Mouse (Mus musculus) mesoderm, embryonic 11.5 days (tissue): Measurements from ENCODE around the gene Olfr1154.

Experiments used
- DNase-seq: peaks from one replicate; pipeline ENCODE4 v3.0.0-alpha.2; 2012; ENCODE audit warnings: low read depth, low spot score

The Olfr1154 gene

DNA sequence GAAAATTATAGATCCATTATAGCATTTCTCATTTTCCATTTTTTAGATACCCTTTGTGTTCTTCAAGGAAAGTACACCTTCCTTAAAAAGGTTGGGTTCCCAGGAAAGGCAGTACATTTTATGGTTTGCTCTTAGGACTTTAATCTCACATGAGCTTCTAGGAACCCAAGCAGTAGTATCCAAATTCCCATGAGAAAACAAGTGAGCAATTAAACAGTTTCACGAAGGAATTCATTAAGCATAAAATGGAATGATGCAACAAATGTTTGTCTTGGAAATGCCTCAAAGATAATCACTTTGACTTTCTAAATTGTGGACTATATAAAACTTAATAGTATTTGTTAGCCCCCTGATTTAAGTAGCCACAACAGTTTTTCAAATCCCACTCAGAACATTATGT is at the start of gene Olfr1154:
Olfr1154 (minus strand) TSS at position 101 of the 400 bp plus-strand sequence.
- no peak for DNase-seq

DNA sequence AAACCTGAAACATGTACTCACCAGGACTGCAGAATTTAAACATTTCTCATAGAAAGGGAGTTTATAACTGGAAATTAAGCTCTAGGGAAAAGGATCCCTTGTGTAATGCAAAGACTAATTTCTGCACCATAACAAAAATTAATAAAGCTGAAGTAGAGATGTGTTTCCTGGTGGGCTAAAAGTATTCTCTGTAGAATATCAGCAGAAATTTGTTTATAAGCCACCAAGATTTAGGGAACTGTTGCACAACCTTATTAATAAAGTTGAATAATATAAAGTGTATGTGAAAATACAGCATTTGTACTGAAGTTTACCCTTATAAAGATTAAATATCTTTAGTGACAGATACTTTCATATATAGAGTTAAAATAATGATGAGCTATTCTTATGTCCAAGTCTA is 48.0 kb upstream of the Olfr1154 start, which contains the start of gene Olfr1156:
Olfr1156 (minus strand) TSS at position 101 of the 400 bp plus-strand sequence.
- no peak for DNase-seq

DNA sequence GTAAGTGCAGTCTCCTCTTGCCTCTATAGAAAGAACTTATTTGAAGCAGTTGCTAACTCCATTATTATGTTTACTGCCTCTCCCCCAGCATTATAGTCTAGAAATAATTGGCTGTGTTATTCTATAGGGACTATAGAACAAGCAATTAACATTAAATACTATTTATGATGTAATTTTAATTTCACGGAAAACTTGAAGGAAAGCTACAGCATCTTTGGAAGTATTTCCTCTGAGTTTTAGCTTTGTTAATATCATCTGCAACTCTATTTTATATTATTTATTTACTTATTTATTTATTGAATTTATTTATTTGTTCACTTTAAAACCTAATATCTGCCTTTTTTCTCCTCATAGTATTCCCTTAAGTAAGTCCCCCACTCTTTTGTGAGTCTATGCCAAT is 40.1 kb upstream of the Olfr1154 start, which contains the start of gene Olfr1155:
Olfr1155 (minus strand) TSS at position 101 of the 400 bp plus-strand sequence.
- DNase-seq: no peak

DNA sequence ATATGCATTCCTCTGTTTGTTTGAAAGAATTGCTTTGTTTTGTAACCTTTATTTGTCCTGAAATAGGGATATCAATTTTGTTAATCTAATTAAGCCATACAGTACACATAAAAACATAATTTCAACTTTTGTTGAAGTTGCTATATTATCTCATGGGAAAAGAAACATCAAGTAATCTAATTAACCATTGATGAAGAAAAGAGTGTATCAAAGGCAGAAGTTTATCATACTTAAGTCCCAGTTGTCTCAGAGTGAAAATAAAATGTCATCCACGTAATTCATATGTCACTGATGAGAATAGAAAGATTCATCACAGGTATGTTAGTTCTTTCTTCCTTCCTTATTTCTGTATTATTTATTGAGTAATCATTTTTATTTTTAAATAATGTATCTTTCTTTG is 10.3 kb downstream of the Olfr1154 start, which contains the start of gene Olfr1153:
Olfr1153 (plus strand) TSS at position 301 of the 400 bp plus-strand sequence.
- no peak for DNase-seq

DNA sequence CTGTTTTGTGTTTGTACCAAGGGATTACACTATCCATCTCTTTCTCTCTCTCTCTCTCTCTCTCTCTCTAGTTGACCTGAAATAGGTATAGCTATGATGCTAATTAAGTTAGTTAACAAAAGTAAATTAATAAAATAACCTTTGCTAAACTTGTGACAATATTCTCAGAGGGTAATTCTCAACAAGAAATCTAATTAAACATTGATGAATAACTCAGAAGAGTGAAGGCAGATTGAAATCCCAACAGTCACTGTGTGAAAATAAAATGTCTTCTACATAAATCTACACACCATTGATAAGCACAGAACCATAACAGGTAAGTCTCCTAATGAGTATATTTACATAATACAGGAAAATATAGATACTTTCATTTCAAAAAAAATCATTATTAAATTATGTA is 38.8 kb downstream of the Olfr1154 start, which contains the start of gene Olfr1152:
Olfr1152 (plus strand) TSS at position 301 of the 400 bp plus-strand sequence.
- DNase-seq: no peak

DNA sequence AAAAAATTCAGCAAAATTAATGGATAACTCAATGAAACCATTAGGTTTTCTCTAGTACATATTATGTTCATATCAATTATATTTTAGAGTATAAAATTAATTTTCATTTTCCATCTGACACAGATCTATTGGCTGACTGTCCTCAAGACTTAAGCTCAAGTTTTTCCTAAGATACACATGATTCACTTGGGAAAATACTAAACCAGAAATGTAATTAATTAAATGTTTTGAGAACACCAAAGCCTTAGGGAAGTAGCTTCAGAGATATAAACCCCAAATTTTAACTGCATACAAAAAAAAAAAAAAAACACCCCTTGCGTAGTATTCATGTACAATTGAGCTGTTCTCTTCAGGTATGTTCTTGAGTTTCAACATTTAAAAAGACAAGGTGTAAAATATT is 49.4 kb downstream of the Olfr1154 start, which contains the start of gene Olfr1151:
Olfr1151 (plus strand) TSS at position 301 of the 400 bp plus-strand sequence.
- no peak for DNase-seq
